Mouse (Mus musculus) left cerebral cortex, adult 2 months (tissue): ENCODE results near the gene Cxcr5. TPM values are rescaled to one million over a fixed set of nuclear protein-coding genes. Genes with fewer than 3 reads are reported as not detected.

ENCODE experiments used
- DNase-seq, 2 experiments: peaks; one replicate each; pipeline ENCODE4 v3.0.0; 2021 to 2022; ENCODE audit warnings: low spot score in 2 of 2, mixed read lengths in 1 of 2; ENCODE audit errors: extremely low spot score in 1 of 2
- H3K27ac ChIP-seq: fragments of 200-600 bp; 2 replicates; pipeline ENCODE4 v1.8.1; 2022
- H3K4me3 ChIP-seq: fragments of 200-600 bp; 2 replicates; pipeline ENCODE4 v1.8.1; 2022
- CTCF ChIP-seq: fragments of 200-600 bp; IDR thresholded peaks from 2 replicates; pipeline ENCODE4 v1.8.1; 2022; ENCODE audit warnings: antibody characterized with exemption, mild to moderate bottlenecking, moderate library complexity
- intact Hi-C: fragments of 180-260 bp; cut with DNase I; formaldehyde crosslinking; loops from one replicate; pipeline ENCODE4 v1.15.1; 2025
- total RNA-seq, 2 experiments: library from RNA; stranded (reverse); gene quantifications; 2 replicates each; pipeline ENCODE4 v1.2.3; 2021

Gene Cxcr5
- total RNA-seq, 2 experiments from 2014 or later = not detected

DNA sequence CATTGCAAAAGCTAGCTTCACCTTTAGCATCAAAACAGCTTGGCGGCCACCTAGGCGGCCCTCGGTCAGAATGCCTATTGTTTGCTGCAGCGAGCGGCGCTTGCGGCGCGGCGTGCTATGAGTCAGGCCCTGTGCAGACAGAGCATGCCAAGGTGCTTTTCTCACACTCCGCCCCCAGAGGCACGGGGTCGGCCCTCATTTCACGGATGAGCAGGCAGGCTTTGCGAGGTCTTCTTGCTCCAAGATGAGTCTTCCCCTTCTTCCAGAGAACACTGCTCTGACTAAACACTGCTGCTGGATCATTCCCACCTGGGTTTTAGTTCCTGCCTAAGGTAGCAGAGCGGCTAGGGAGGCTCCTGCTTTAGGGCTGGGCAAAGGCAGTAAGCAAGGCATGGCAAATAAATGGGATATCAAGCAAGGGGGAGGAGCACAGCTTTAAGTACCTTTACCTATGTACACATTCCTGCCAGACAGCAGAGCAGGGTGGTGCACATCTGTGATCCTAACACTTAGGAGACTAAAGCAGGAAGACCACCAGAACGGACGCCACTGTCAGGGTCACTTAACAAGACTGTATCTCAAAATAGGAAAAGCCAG, 37.3 kb upstream of the Cxcr5 start:
- peak in 1 of 2 experiments; percentile 37 for DNase-seq
- Histone ChIP-seq H3K4me3 (no peak overlapping the region), H3K27ac (no peak overlapping the region)
- TF ChIP-seq CTCF = no peak
- intact Hi-C loops = no loop called here

DNA sequence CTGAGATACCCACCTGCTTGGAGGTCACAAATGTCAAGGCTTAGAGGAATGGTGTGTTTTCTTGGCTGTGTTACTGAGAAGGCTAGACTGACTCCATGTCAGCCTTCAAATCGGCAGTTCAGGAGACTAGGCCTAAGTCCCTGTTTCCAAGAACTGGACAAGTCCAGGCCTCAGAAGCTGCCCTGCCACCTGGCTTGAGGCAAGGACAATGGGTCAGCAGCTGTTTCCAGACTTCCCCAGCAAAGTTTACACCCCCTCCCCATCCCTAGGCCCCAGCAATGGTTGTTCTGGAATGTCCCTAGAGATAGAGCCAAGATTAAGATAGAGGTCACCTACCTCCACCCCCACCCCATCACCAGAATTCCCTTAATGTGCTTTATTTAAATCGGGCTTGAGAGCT, 36.1 kb upstream of the Cxcr5 start:
- no peak for DNase-seq
- no peak overlapping the region for H3K4me3 ChIP-seq
- no peak overlapping the region for H3K27ac ChIP-seq
- TF ChIP-seq CTCF = no peak
- intact Hi-C loops = no loop called here

DNA sequence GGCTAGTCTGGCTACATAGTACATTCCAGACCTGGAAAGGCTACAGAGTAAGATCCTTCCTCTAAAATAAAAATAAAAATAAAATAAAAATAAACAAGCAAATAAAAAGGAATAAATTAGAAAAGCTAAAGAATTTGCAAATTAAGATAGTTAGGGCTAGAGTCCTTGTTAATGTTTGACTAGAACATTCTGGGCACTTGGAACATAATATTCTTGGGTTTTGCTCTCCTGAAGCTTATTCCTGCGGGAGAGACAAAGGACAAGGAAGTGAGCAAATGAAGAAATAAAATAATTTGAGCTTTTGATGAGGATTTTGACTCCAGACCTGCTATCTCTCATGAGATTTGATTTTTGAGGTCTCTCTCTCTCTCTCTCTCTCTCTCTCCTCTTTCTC, 33.9 kb upstream of the Cxcr5 start:
- Histone ChIP-seq H3K4me3 (no peak overlapping the region), H3K27ac (no peak overlapping the region)
- intact Hi-C loops = no loop called here
- TF ChIP-seq CTCF = no peak
- DNase-seq = no peak

DNA sequence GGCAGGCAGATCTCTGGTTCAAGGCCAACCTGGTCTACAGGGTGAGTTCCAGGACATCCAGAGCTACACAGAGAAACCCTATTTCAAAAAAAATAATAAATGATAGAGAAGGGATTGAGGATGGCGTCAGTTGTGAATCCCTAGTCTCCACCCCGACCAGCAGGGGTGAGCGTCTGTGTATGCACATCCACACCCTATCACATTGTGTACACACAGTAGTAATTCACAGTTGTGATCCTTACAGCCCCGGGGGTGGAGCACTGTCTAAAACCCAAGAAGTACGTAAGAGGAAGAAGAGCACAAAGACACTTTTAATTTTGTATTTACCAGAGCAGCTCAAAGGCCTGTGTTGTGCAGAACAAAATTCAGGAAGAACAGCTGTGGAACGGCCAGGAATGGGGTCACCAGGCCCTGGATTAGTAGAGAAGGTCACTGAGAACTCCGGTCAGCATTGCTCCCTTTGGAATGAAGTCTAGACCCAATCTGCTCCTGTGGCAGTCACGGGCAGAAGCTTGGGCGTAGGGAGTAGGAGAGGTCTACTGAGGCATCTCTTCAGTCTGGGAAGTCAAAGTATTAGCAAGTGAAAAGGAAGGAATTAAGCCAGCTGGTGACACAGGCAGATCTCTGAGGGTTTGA, 33.3 kb upstream of the Cxcr5 start:
- intact Hi-C loops = no loop called here
- no peak for TF ChIP-seq CTCF
- DNase-seq = no peak
- Histone ChIP-seq H3K4me3 (no peak overlapping the region), H3K27ac (no peak overlapping the region)

DNA sequence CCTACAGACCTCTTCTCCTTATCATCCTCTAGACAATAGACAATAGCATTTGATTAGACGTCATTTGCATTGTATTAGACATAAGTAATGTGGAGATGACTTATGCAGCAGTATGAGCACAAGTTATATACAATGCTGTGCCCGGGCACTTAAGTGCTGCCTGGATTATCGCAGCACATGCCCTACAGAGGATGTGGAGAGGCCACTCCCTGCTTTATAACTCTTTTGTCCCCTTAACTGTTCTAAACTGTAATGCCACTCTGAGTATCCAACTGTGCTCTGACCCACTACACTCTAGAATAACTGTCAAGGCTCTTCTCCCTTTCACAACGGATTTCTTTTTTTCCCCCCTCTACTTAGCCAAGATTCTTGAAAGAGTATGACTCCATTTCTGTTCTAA, 32.2 kb upstream of the Cxcr5 start:
- TF ChIP-seq CTCF = no peak
- intact Hi-C loops = no loop called here
- DNase-seq = no peak
- Histone ChIP-seq H3K4me3 (no peak overlapping the region), H3K27ac (no peak overlapping the region)

DNA sequence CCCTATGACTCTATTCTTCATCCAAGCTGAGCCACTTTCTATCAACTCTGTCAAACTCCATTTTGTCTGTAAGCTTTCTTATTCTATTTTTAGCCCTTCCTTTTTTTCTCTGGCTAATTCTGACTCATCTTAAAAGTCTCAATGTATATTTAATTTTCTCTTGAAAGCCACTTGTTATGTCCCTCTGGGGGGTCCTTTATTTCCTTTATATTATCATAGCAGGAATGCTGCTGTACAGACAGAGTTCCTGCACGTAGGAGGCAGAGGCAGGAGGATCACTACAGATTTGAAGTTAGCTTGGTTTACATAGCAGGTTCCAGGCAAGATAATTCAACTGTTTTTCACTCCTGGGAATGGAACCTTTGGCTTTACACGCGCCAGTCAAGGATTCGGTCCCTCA, 31.5 kb upstream of the Cxcr5 start:
- TF ChIP-seq CTCF = no peak
- Histone ChIP-seq H3K27ac (no peak overlapping the region), H3K4me3 (no peak overlapping the region)
- intact Hi-C loops = no loop called here
- DNase-seq = no peak

DNA sequence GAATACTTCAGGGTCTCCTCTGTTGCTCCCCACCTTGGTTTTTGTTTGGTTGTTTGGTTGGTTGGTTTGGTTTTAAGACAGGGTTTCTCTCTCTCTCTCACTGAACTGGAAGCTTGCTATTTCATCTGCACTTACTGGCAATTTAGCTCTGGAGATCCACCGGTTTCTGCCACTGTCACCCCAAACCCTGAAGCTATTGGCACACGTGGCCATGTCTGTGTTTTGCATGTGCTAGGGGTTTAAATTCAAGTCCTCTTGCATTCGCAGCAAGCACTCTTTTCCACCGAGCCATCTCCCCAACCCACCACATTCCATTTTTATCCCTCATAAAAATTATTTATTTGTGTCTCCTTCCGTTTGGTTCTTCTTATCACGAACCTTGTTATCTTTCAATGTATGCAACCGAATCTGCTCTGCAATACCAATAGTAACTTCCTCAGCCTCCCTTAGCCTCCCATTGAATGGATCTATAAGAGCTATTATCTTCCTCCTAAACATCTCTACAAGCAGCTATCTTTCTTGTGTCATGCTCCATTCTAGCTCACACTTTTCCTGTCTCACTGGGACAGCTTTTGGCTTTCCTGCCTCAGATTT, 30.0 kb upstream of the Cxcr5 start:
- no peak for TF ChIP-seq CTCF
- Histone ChIP-seq H3K4me3 (no peak overlapping the region), H3K27ac (no peak overlapping the region)
- intact Hi-C loops = no loop called here
- no peak for DNase-seq

DNA sequence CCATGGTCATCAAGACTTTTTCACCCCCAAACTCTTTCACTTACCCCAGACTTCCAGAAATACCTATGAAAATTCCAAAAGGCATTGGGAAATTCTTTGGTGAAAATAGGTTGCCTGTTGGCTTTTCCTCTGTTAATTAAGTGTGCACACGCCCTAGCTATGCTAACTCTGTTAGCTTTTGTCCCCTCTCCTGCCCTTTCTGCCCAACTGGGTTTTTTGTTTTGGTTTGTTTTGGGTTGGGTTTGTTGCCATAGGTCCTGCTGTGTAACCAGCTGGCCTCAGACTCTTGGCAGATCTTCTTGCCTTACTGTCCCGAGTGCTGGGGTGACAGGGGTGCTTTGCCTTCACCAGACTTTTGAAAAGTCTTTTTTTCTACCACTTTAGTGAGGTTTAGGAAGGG, 29.3 kb upstream of the Cxcr5 start:
- intact Hi-C loops = no loop called here
- no peak for DNase-seq

DNA sequence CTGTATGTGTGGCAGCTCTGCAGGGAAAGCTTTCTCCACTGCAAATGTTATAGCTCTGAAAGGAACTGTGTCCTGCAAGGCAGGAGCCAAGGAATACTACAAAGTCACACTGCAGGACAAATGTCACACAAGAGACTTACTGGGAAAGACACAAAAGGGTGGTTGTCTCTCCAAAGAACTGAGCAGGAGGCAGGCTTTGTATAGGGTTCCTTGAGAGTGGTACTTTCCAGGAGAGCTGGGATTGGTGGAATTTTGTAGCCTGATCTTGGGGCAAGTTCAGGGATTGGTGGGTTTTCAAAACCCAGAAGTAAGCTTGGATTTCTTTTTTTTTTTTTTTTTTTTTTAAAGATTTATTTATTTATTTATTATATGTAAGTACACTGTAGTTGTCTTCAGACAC, 27.4 kb upstream of the Cxcr5 start:
- TF ChIP-seq CTCF = no peak
- intact Hi-C loops = no loop called here
- no peak for DNase-seq
- H3K27ac ChIP-seq = no peak overlapping the region
- no peak overlapping the region for H3K4me3 ChIP-seq

More for the DNA sequence above, 29.3 kb upstream of the Cxcr5 start:
- Histone ChIP-seq H3K27ac (no peak overlapping the region), H3K4me3 (no peak overlapping the region)
- TF ChIP-seq CTCF = no peak

DNA sequence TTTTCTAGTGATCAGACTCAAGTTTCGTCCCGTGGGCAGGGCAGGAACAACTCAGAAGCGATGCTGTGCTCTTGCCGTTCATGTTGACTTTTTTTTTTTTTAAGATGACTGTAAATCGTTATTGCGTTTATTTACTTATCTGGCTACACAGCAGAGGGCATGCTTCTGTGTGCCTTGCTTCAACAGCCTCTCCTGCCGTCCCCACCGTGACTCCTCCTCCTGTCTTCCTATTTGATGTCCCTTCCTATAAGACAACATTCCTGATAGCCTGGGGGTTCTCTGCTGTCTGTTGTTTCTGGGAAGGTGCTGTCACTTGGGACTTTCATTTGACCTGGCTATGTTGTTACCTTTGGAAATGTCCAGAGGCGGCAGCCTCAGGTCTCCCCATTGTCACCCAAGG, 26.9 kb upstream of the Cxcr5 start:
- no peak for TF ChIP-seq CTCF
- DNase-seq = no peak
- H3K4me3 ChIP-seq = no peak overlapping the region
- H3K27ac ChIP-seq = no peak overlapping the region
- intact Hi-C loops = no loop called here

DNA sequence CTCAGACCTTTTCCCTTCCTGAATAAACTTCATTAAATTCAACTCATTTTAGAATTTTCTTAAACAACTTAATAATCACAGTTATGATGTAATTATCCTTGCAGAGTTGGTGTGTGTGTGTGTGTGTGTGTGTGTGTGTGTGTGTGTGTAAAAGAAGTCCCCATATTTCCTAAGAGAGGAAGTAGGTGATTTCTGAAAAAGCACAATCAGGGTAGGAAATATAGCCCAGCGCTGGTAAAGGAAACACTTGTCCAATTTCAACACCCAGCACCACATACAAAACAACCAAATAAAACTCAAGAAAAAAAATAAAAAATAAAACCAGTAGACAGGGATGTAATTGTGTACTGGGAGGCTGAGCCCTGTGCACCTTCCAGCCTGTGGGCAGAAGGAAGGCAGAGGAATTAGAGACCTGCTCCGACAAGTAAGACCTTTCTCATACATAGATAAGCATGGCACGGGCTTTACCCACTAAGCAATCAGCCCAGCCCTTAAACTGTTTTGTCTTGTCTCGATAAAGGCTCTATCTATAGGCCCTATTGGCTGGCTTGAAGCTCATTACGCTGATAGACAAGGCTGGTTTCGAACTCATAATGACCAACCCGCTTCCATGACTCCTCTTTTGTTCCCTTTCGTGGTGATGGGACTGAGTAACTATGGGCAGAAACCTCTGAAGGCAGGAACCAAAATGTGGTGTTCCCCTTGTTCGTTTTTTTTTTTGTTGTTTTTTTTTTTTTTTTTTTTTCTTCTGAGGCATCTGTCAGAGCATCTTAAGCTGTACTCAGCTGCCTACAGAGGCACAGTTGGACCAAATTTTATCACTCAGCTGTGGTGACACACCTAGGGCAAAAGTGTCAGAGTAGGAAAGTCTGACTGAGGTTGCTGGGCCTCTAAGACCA, 25.8 kb upstream of the Cxcr5 start:
- H3K27ac ChIP-seq = no peak overlapping the region
- DNase-seq = no peak
- TF ChIP-seq CTCF = no peak
- intact Hi-C loops = no loop called here
- no peak overlapping the region for H3K4me3 ChIP-seq

DNA sequence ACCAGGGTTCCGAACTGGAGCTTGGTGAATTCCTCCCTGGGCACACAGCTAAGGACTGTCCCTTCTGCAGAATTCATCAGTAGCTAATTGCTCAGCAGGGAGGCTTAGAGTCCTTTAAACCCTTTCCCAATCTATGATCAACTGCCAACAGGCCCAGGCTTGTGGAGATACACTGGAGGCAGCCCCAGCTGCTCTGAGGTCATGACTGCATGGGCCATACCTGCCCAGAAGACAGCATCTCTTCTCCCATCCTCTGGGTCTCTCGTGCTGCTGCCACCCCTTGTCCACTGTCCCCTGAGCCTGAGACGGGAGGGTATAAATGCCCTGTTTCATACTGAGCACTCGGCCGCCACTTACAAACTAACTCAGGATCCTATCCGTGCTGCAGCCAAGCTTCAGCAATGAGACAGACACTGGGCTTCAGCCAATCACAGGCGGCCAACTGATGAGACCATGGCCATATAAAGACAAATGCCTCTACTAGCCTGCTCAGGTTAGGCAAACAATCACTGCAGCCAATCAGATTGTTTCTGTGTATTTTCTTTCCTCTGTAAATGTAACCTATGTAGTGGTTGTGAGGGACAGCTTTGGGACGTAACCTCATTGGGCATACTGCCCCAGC, 25.1 kb upstream of the Cxcr5 start:
- no peak for DNase-seq
- TF ChIP-seq CTCF = no peak
- Histone ChIP-seq H3K27ac (no peak overlapping the region), H3K4me3 (no peak overlapping the region)
- intact Hi-C loops = no loop called here
